Mouse (Mus musculus): ENCODE data around the gene Olfr1472.
"Not testable (repeated sequence)": the region's sequence is repeated elsewhere in the genome, so short reads cannot be mapped to it uniquely, and the experiment has no call there.

Olfr1472 gene

GRCm38 (mm10) chr19:13455986-13456385 is at the start of gene Olfr1472:
Olfr1472 (minus strand) TSS chr19:13456086.
- DNase-seq (ENCODE audit: low read depth, low spot score): no peak

GRCm38 (mm10) chr19:13500246-13500645 is 44.4 kb upstream of the Olfr1472 start, which contains the start of gene Olfr1477:
Olfr1477 (plus strand) TSS chr19:13500546.
- DNase-seq (ENCODE audit: low read depth, low spot score): no peak

GRCm38 (mm10) chr19:13480096-13480495 is 24.2 kb upstream of the Olfr1472 start, which contains the start of gene Olfr1475:
Olfr1475 (minus strand) TSS chr19:13480196.
- DNase-seq (ENCODE audit: low read depth, low spot score): no peak

DNA sequence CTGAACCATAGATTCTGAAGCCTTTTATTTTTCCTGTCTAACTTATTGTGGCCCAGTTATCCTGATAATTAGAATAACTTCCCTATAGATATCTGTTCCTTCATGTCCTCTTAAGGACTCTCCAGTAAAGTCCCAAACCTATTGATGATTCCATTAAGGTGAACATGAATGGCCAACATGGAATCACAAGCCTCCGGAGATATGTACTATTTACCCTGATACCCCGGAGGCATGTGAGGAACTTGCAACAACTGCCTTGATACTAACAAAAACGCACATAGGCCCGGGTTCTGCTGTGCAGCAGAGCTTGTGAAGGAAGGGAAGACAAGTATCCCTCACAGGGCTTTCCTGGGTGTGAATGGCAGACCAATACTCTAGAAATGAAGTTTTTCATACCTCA is 13.4 kb upstream of the Olfr1472 start, which contains the start of gene Olfr1474:
Gene Olfr1474 (plus strand): TSS at position 301 of the 400 bp plus-strand sequence.
- DNase-seq (ENCODE audit: low read depth, low spot score): not testable (repeated sequence)

- DNase-seq (ENCODE audit: low read depth, low spot score): not testable (repeated sequence)
Observed at GRCm38 (mm10) chr19:13443109-13443508, 12.8 kb downstream of the Olfr1472 start, which contains the start of gene Olfr1471. Olfr1471 (plus strand) TSS chr19:13443409.

DNA sequence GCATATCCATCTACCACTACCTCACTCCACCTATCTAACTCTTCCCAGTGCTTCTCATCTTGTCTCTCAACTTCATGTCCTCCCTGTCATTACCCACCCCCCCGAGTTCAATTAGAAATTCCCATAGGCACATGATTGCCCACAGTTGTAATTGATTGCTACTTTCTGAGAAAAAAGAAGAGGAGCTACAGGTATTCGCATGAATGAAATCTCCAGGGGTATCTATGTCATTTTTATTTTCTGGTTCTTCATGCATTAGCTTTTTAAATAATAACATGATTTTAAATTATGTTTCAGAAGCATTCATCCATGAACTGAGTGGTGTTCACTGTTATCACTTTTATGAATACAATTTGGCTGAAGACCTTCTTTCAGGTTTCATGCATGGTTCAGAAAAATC is 48.3 kb downstream of the Olfr1472 start, which contains the start of gene Olfr1469:
Gene Olfr1469 (plus strand): TSS at position 301 of the 400 bp plus-strand sequence.
- no peak for DNase-seq (ENCODE audit: low read depth, low spot score)
